Mouse (Mus musculus): ENCODE data around the gene Shc2. TPM values are rescaled to one million over a fixed set of nuclear protein-coding genes. Genes with fewer than 3 reads are reported as not detected.
A peak's percentile ranks its signal among the peaks of the same experiment; 100 is the strongest.

The Shc2 gene
- polyA plus RNA-seq, 1 experiment from 2014 or later: 1.1 TPM

- Histone ChIP-seq H3K4me3 (ENCODE audit: low read depth, low read length) (peak within 1 kb of the TSS; percentile 41), H3K4me1 (ENCODE audit: insufficient read depth, low read depth, low read length) (peaks cover 8% of the 10 kb centered on the region; the same call in 1 of the 2 replicates), H3K27me3 (replicated peaks; ENCODE audit: insufficient read depth, low read length) (peaks cover 22% of the 10 kb centered on the region; the same call in 1 of the 2 replicates), H3K4me2 (replicated peaks; ENCODE audit: low read depth, low read length) (peak within 1 kb of the TSS; percentile 84), H3K36me3 (ENCODE audit: insufficient read depth, low read length) (no peaks in the 10 kb centered on the region), H3K9ac (replicated peaks; ENCODE audit: low read depth) (no peak within 1 kb of the TSS), H3K27ac (ENCODE audit: low read length) (no peak within 1 kb of the TSS), H3K9me3 (ENCODE audit: low read length) (no peaks in the 10 kb centered on the region)
- DNase-seq (ENCODE audit: low spot score) (peak; percentile 74), ATAC-seq (peak; percentile 80)
- no peak for TF ChIP-seq CTCF (IDR thresholded peaks at IDR 0.05)
- TF ChIP-seq EP300 (IDR thresholded peaks at IDR 0.05): no peak
- WGBS: under 1% methylated on average over 55 of the region's 60 CpGs
Observed at GRCm38 (mm10) chr10:79613578-79614304, 24.0 kb downstream of the Shc2 start, which contains the start of gene C2cd4c. C2cd4c (minus strand) TSS chr10:79614025.

GRCm38 (mm10) chr10:79612192-79613135, 25.3 kb downstream of the Shc2 start:
- Histone ChIP-seq H3K27ac (ENCODE audit: low read length) (no peak overlapping the region), H3K4me3 (ENCODE audit: low read depth, low read length) (no peak overlapping the region), H3K27me3 (replicated peaks; ENCODE audit: insufficient read depth, low read length) (peaks cover 22% of the 10 kb centered on the region; the same call in 1 of the 2 replicates), H3K4me2 (replicated peaks; ENCODE audit: low read depth, low read length) (no peak overlapping the region), H3K36me3 (ENCODE audit: insufficient read depth, low read length) (no peaks in the 10 kb centered on the region), H3K4me1 (ENCODE audit: insufficient read depth, low read depth, low read length) (peaks cover 8% of the 10 kb centered on the region; the same call in 1 of the 2 replicates), H3K9me3 (ENCODE audit: low read length) (no peaks in the 10 kb centered on the region), H3K9ac (replicated peaks; ENCODE audit: low read depth) (no peak overlapping the region)
- WGBS: 10% methylated on average over 48 of the region's 51 CpGs
- ATAC-seq (no peak), DNase-seq (ENCODE audit: low spot score) (peak; percentile 14)
- TF ChIP-seq CTCF (IDR thresholded peaks at IDR 0.05) (peak; percentile 63), EP300 (IDR thresholded peaks at IDR 0.05) (no peak)

- 29% methylated on average over 5 of the region's 5 CpGs for WGBS
- no peak overlapping the region for H3K4me3 ChIP-seq (ENCODE audit: low read depth, low read length)
- H3K27ac ChIP-seq (ENCODE audit: low read length): no peak overlapping the region
- no peaks in the 10 kb centered on the region for H3K9me3 ChIP-seq (ENCODE audit: low read length)
- no peak overlapping the region for H3K4me2 ChIP-seq (replicated peaks; ENCODE audit: low read depth, low read length)
- peaks cover 8% of the 10 kb centered on the region; the same call in 1 of the 2 replicates for H3K4me1 ChIP-seq (ENCODE audit: insufficient read depth, low read depth, low read length)
- no peak for ATAC-seq
- no peak overlapping the region for H3K9ac ChIP-seq (replicated peaks; ENCODE audit: low read depth)
- DNase-seq (ENCODE audit: low spot score): no peak
- no peak for TF ChIP-seq EP300 (IDR thresholded peaks at IDR 0.05)
- no peak for TF ChIP-seq CTCF (IDR thresholded peaks at IDR 0.05)
- peaks cover 22% of the 10 kb centered on the region; the same call in 1 of the 2 replicates for H3K27me3 ChIP-seq (replicated peaks; ENCODE audit: insufficient read depth, low read length)
- H3K36me3 ChIP-seq (ENCODE audit: insufficient read depth, low read length): no peaks in the 10 kb centered on the region
Observed at GRCm38 (mm10) chr10:79611296-79611695, 26.4 kb downstream of the Shc2 start.

DNA sequence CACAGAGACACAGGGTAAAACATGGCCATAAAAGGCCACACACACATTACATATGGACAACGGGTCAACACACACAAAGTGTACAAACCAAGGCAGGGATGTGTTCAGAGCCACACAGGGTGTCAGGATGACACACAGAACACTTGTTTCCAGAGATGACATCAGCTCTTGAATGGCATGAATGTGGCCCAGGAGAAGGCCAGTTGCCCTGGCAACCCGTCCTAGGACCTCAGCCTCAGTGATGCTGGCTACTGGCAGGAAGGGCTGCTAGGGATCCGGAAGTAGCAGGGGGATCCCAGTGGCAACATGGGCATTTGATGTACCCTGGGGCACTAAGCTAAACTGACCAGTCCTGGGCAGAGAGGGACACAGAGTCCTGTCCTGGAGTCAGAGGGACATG, 28.4 kb downstream of the Shc2 start:
- 86% methylated on average over 3 of the region's 3 CpGs for WGBS
- Histone ChIP-seq H3K9ac (replicated peaks; ENCODE audit: low read depth) (no peak overlapping the region), H3K4me1 (ENCODE audit: insufficient read depth, low read depth, low read length) (peaks cover 8% of the 10 kb centered on the region; the same call in 1 of the 2 replicates), H3K9me3 (ENCODE audit: low read length) (no peaks in the 10 kb centered on the region), H3K27ac (ENCODE audit: low read length) (no peak overlapping the region), H3K4me2 (replicated peaks; ENCODE audit: low read depth, low read length) (no peak overlapping the region), H3K27me3 (replicated peaks; ENCODE audit: insufficient read depth, low read length) (peaks cover 22% of the 10 kb centered on the region; the same call in 1 of the 2 replicates), H3K36me3 (ENCODE audit: insufficient read depth, low read length) (no peaks in the 10 kb centered on the region), H3K4me3 (ENCODE audit: low read depth, low read length) (no peak overlapping the region)
- TF ChIP-seq CTCF (IDR thresholded peaks at IDR 0.05): no peak
- TF ChIP-seq EP300 (IDR thresholded peaks at IDR 0.05): no peak
- no peak for ATAC-seq
- no peak for DNase-seq (ENCODE audit: low spot score)

- H3K27me3 ChIP-seq (replicated peaks; ENCODE audit: insufficient read depth, low read length): peaks cover 12% of the 10 kb centered on the region; the same call in 1 of the 2 replicates
- no peak overlapping the region for H3K9ac ChIP-seq (replicated peaks; ENCODE audit: low read depth)
- no peaks in the 10 kb centered on the region for H3K36me3 ChIP-seq (ENCODE audit: insufficient read depth, low read length)
- TF ChIP-seq EP300 (IDR thresholded peaks at IDR 0.05) (no peak), CTCF (IDR thresholded peaks at IDR 0.05) (no peak)
- WGBS: 41% methylated on average over 2 of the region's 2 CpGs
- no peak overlapping the region for H3K27ac ChIP-seq (ENCODE audit: low read length)
- H3K4me1 ChIP-seq (ENCODE audit: insufficient read depth, low read depth, low read length): 0 out of 2 replicates have a peak, but pooled peaks cover 4% of the 10 kb centered on the region
- no peak overlapping the region for H3K4me3 ChIP-seq (ENCODE audit: low read depth, low read length)
- peak; percentile 12 for DNase-seq (ENCODE audit: low spot score)
- ATAC-seq: peak; percentile 9; the same call in 1 of the 2 replicates
- no peaks in the 10 kb centered on the region for H3K9me3 ChIP-seq (ENCODE audit: low read length)
- H3K4me2 ChIP-seq (replicated peaks; ENCODE audit: low read depth, low read length): no peak overlapping the region
Observed at GRCm38 (mm10) chr10:79607892-79608291, 29.8 kb downstream of the Shc2 start.

- H3K4me2 ChIP-seq (replicated peaks; ENCODE audit: low read depth, low read length): no peak overlapping the region
- no peaks in the 10 kb centered on the region for H3K27me3 ChIP-seq (replicated peaks; ENCODE audit: insufficient read depth, low read length)
- H3K36me3 ChIP-seq (ENCODE audit: insufficient read depth, low read length): no peaks in the 10 kb centered on the region
- no peak overlapping the region for H3K9ac ChIP-seq (replicated peaks; ENCODE audit: low read depth)
- no peak for DNase-seq (ENCODE audit: low spot score)
- no peak for TF ChIP-seq CTCF (IDR thresholded peaks at IDR 0.05)
- TF ChIP-seq EP300 (IDR thresholded peaks at IDR 0.05): no peak
- no peaks in the 10 kb centered on the region for H3K9me3 ChIP-seq (ENCODE audit: low read length)
- WGBS: 55% methylated on average over 4 of the region's 4 CpGs
- H3K4me1 ChIP-seq (ENCODE audit: insufficient read depth, low read depth, low read length): no peaks in the 10 kb centered on the region
- H3K4me3 ChIP-seq (ENCODE audit: low read depth, low read length): no peak overlapping the region
- ATAC-seq: no peak
- H3K27ac ChIP-seq (ENCODE audit: low read length): no peak overlapping the region
Observed at GRCm38 (mm10) chr10:79606537-79606936, 31.2 kb downstream of the Shc2 start.
